Mouse (Mus musculus): ENCODE measurements at regions not wholly inside any gene's neighbourhood (a gene's known extent, or its start where the extent isn't known, plus 50 kb on each side); places are given as distances from the start of the nearest gene placed in this dataset.

GRCm38 (mm10) chr4:33799110-33799509 lies 125.3 kb upstream of the Cnr1 start:
- H3K9me3 ChIP-seq (ENCODE audit: control insufficient read depth, low read length) = no peaks in the 10 kb centered on the region
- H3K4me3 ChIP-seq (ENCODE audit: low read depth, low read length) = no peak overlapping the region
- no peaks in the 10 kb centered on the region for H3K36me3 ChIP-seq (ENCODE audit: control insufficient read depth, insufficient read depth, low read length)
- no peaks in the 10 kb centered on the region for H3K27me3 ChIP-seq (replicated peaks; ENCODE audit: control insufficient read depth, insufficient read depth, low read length)
- 55% methylated on average over 6 of the region's 6 CpGs for WGBS
- ATAC-seq (replicated peaks; ENCODE audit: low FRiP score, low TSS enrichment, low read depth) (no peak), DNase-seq (ENCODE audit: low spot score) (no peak)
- no peak overlapping the region for H3K27ac ChIP-seq (ENCODE audit: low read depth)
- no peak overlapping the region for H3K9ac ChIP-seq (ENCODE audit: low read length)
- no peak overlapping the region for H3K4me2 ChIP-seq (ENCODE audit: low read length)
- no peaks in the 10 kb centered on the region for H3K4me1 ChIP-seq (replicated peaks; ENCODE audit: control insufficient read depth, insufficient read depth, low read length)

GRCm38 (mm10) chr4:33799831-33800230 lies 124.6 kb upstream of the Cnr1 start:
- H3K36me3 ChIP-seq (ENCODE audit: control insufficient read depth, insufficient read depth, low read length) = no peaks in the 10 kb centered on the region
- H3K27ac ChIP-seq (ENCODE audit: low read depth) = no peak overlapping the region
- H3K4me3 ChIP-seq (ENCODE audit: low read depth, low read length) = no peak overlapping the region
- no peak overlapping the region for H3K4me2 ChIP-seq (ENCODE audit: low read length)
- no peak overlapping the region for H3K9ac ChIP-seq (ENCODE audit: low read length)
- H3K4me1 ChIP-seq (replicated peaks; ENCODE audit: control insufficient read depth, insufficient read depth, low read length) = no peaks in the 10 kb centered on the region
- ATAC-seq (replicated peaks; ENCODE audit: low FRiP score, low TSS enrichment, low read depth) (no peak), DNase-seq (ENCODE audit: low spot score) (no peak)
- WGBS = 45% methylated on average over 1 of the region's 1 CpGs
- H3K9me3 ChIP-seq (ENCODE audit: control insufficient read depth, low read length) = no peaks in the 10 kb centered on the region
- H3K27me3 ChIP-seq (replicated peaks; ENCODE audit: control insufficient read depth, insufficient read depth, low read length) = no peaks in the 10 kb centered on the region

GRCm38 (mm10) chr4:33812338-33812737 lies 112.1 kb upstream of the Cnr1 start:
- Histone ChIP-seq H3K27me3 (replicated peaks; ENCODE audit: control insufficient read depth, insufficient read depth, low read length) (no peaks in the 10 kb centered on the region), H3K4me3 (ENCODE audit: low read depth, low read length) (no peak overlapping the region), H3K36me3 (ENCODE audit: control insufficient read depth, insufficient read depth, low read length) (no peaks in the 10 kb centered on the region), H3K4me1 (replicated peaks; ENCODE audit: control insufficient read depth, insufficient read depth, low read length) (no peaks in the 10 kb centered on the region), H3K9me3 (ENCODE audit: control insufficient read depth, low read length) (no peaks in the 10 kb centered on the region), H3K27ac (ENCODE audit: low read depth) (no peak overlapping the region), H3K4me2 (ENCODE audit: low read length) (no peak overlapping the region), H3K9ac (ENCODE audit: low read length) (no peak overlapping the region)
- no peak for ATAC-seq (replicated peaks; ENCODE audit: low FRiP score, low TSS enrichment, low read depth)
- no peak for DNase-seq (ENCODE audit: low spot score)
- WGBS = 58% methylated on average over 1 of the region's 1 CpGs

- H3K9ac ChIP-seq (ENCODE audit: low read length) = no peak overlapping the region
- H3K4me3 ChIP-seq (ENCODE audit: low read depth, low read length) = no peak overlapping the region
- H3K36me3 ChIP-seq (ENCODE audit: control insufficient read depth, insufficient read depth, low read length) = no peaks in the 10 kb centered on the region
- H3K4me1 ChIP-seq (replicated peaks; ENCODE audit: control insufficient read depth, insufficient read depth, low read length) = no peaks in the 10 kb centered on the region
- ATAC-seq (replicated peaks; ENCODE audit: low FRiP score, low TSS enrichment, low read depth) (no peak), DNase-seq (ENCODE audit: low spot score) (no peak)
- H3K4me2 ChIP-seq (ENCODE audit: low read length) = no peak overlapping the region
- no peaks in the 10 kb centered on the region for H3K27me3 ChIP-seq (replicated peaks; ENCODE audit: control insufficient read depth, insufficient read depth, low read length)
- WGBS = 6% methylated on average over 5 of the region's 5 CpGs
- no peaks in the 10 kb centered on the region for H3K9me3 ChIP-seq (ENCODE audit: control insufficient read depth, low read length)
- H3K27ac ChIP-seq (ENCODE audit: low read depth) = no peak overlapping the region
Observed at GRCm38 (mm10) chr4:33823850-33824249, 100.5 kb upstream of the Cnr1 start.

GRCm38 (mm10) chr4:33833134-33833533 lies 91.3 kb upstream of the Cnr1 start:
- H3K9me3 ChIP-seq (ENCODE audit: control insufficient read depth, low read length) = no peaks in the 10 kb centered on the region
- no peaks in the 10 kb centered on the region for H3K4me1 ChIP-seq (replicated peaks; ENCODE audit: control insufficient read depth, insufficient read depth, low read length)
- H3K9ac ChIP-seq (ENCODE audit: low read length) = no peak overlapping the region
- DNase-seq (ENCODE audit: low spot score) (peak; percentile 12), ATAC-seq (replicated peaks; ENCODE audit: low FRiP score, low TSS enrichment, low read depth) (no peak)
- no peak overlapping the region for H3K4me3 ChIP-seq (ENCODE audit: low read depth, low read length)
- H3K4me2 ChIP-seq (ENCODE audit: low read length) = no peak overlapping the region
- no peaks in the 10 kb centered on the region for H3K36me3 ChIP-seq (ENCODE audit: control insufficient read depth, insufficient read depth, low read length)
- H3K27ac ChIP-seq (ENCODE audit: low read depth) = no peak overlapping the region
- 85% methylated on average over 7 of the region's 7 CpGs for WGBS
- H3K27me3 ChIP-seq (replicated peaks; ENCODE audit: control insufficient read depth, insufficient read depth, low read length) = no peaks in the 10 kb centered on the region

GRCm38 (mm10) chr4:33838436-33838835 lies 86.0 kb upstream of the Cnr1 start:
- WGBS = 83% methylated on average over 6 of the region's 6 CpGs
- no peaks in the 10 kb centered on the region for H3K9me3 ChIP-seq (ENCODE audit: control insufficient read depth, low read length)
- H3K4me2 ChIP-seq (ENCODE audit: low read length) = no peak overlapping the region
- no peak overlapping the region for H3K9ac ChIP-seq (ENCODE audit: low read length)
- no peak for DNase-seq (ENCODE audit: low spot score)
- H3K27ac ChIP-seq (ENCODE audit: low read depth) = no peak overlapping the region
- H3K27me3 ChIP-seq (replicated peaks; ENCODE audit: control insufficient read depth, insufficient read depth, low read length) = no peaks in the 10 kb centered on the region
- no peak overlapping the region for H3K4me3 ChIP-seq (ENCODE audit: low read depth, low read length)
- ATAC-seq (replicated peaks; ENCODE audit: low FRiP score, low TSS enrichment, low read depth) = no peak
- 0 out of 2 replicates have a peak, but pooled peaks cover 4% of the 10 kb centered on the region for H3K4me1 ChIP-seq (replicated peaks; ENCODE audit: control insufficient read depth, insufficient read depth, low read length)
- no peaks in the 10 kb centered on the region for H3K36me3 ChIP-seq (ENCODE audit: control insufficient read depth, insufficient read depth, low read length)

GRCm38 (mm10) chr4:33840119-33840518 lies 84.3 kb upstream of the Cnr1 start:
- H3K9me3 ChIP-seq (ENCODE audit: control insufficient read depth, low read length) = no peaks in the 10 kb centered on the region
- H3K36me3 ChIP-seq (ENCODE audit: control insufficient read depth, insufficient read depth, low read length) = no peaks in the 10 kb centered on the region
- 62% methylated on average over 14 of the region's 14 CpGs for WGBS
- H3K9ac ChIP-seq (ENCODE audit: low read length) = no peak overlapping the region
- ATAC-seq (replicated peaks; ENCODE audit: low FRiP score, low TSS enrichment, low read depth) = no peak
- H3K4me2 ChIP-seq (ENCODE audit: low read length) = no peak overlapping the region
- no peak for DNase-seq (ENCODE audit: low spot score)
- no peak overlapping the region for H3K27ac ChIP-seq (ENCODE audit: low read depth)
- no peaks in the 10 kb centered on the region for H3K27me3 ChIP-seq (replicated peaks; ENCODE audit: control insufficient read depth, insufficient read depth, low read length)
- 0 out of 2 replicates have a peak, but pooled peaks cover 4% of the 10 kb centered on the region for H3K4me1 ChIP-seq (replicated peaks; ENCODE audit: control insufficient read depth, insufficient read depth, low read length)
- no peak overlapping the region for H3K4me3 ChIP-seq (ENCODE audit: low read depth, low read length)

- no peak overlapping the region for H3K27ac ChIP-seq (ENCODE audit: low read depth)
- H3K4me1 ChIP-seq (replicated peaks; ENCODE audit: control insufficient read depth, insufficient read depth, low read length) = no peaks in the 10 kb centered on the region
- H3K27me3 ChIP-seq (replicated peaks; ENCODE audit: control insufficient read depth, insufficient read depth, low read length) = no peaks in the 10 kb centered on the region
- no peak for ATAC-seq (replicated peaks; ENCODE audit: low FRiP score, low TSS enrichment, low read depth)
- DNase-seq (ENCODE audit: low spot score) = peak; percentile 12
- no peaks in the 10 kb centered on the region for H3K36me3 ChIP-seq (ENCODE audit: control insufficient read depth, insufficient read depth, low read length)
- no peak overlapping the region for H3K9ac ChIP-seq (ENCODE audit: low read length)
- H3K4me2 ChIP-seq (ENCODE audit: low read length) = no peak overlapping the region
- H3K9me3 ChIP-seq (ENCODE audit: control insufficient read depth, low read length) = no peaks in the 10 kb centered on the region
- no peak overlapping the region for H3K4me3 ChIP-seq (ENCODE audit: low read depth, low read length)
- WGBS = 39% methylated on average over 9 of the region's 9 CpGs
Observed at GRCm38 (mm10) chr4:33845611-33846395, 78.6 kb upstream of the Cnr1 start.

GRCm38 (mm10) chr4:33850249-33850648 lies 74.1 kb upstream of the Cnr1 start:
- Histone ChIP-seq H3K9me3 (ENCODE audit: control insufficient read depth, low read length) (no peaks in the 10 kb centered on the region), H3K4me3 (ENCODE audit: low read depth, low read length) (no peak overlapping the region), H3K9ac (ENCODE audit: low read length) (no peak overlapping the region), H3K27ac (ENCODE audit: low read depth) (no peak overlapping the region), H3K4me2 (ENCODE audit: low read length) (no peak overlapping the region), H3K27me3 (replicated peaks; ENCODE audit: control insufficient read depth, insufficient read depth, low read length) (no peaks in the 10 kb centered on the region), H3K4me1 (replicated peaks; ENCODE audit: control insufficient read depth, insufficient read depth, low read length) (no peaks in the 10 kb centered on the region), H3K36me3 (ENCODE audit: control insufficient read depth, insufficient read depth, low read length) (no peaks in the 10 kb centered on the region)
- WGBS = 81% methylated on average over 7 of the region's 7 CpGs
- DNase-seq (ENCODE audit: low spot score) = no peak
- ATAC-seq (replicated peaks; ENCODE audit: low FRiP score, low TSS enrichment, low read depth) = no peak

Measured in intestine, embryonic 14.5 days (tissue).